Mouse (Mus musculus): Measurements from ENCODE around the gene 9130230L23Rik.

9130230L23Rik gene

GRCm38 (mm10) chr5:65954130-65955080 is 49.7 kb downstream of the 9130230L23Rik start:
- DNase-seq (ENCODE audit: low spot score in 2 of 2) = no peak

- DNase-seq (ENCODE audit: low spot score in 2 of 2) = no peak
These were observed 52.6 kb downstream of the 9130230L23Rik start for GRCm38 (mm10) chr5:65951513-65951909.

GRCm38 (mm10) chr5:65950679-65951512 is 53.2 kb downstream of the 9130230L23Rik start:
- no peak for DNase-seq (ENCODE audit: low spot score in 2 of 2)

- DNase-seq (ENCODE audit: low spot score in 2 of 2) = peak; percentile 24 to 50
These were observed 53.8 kb downstream of the 9130230L23Rik start for GRCm38 (mm10) chr5:65950236-65950635.

- DNase-seq (ENCODE audit: low spot score in 2 of 2) = no peak
These were observed 54.3 kb downstream of the 9130230L23Rik start for GRCm38 (mm10) chr5:65949822-65950221.

- DNase-seq (ENCODE audit: low spot score in 2 of 2) = no peak
These were observed 62.9 kb downstream of the 9130230L23Rik start for GRCm38 (mm10) chr5:65941145-65941544.

- peak; percentile 56 to 59 for DNase-seq (ENCODE audit: low spot score in 2 of 2)
These were observed 65.9 kb downstream of the 9130230L23Rik start for GRCm38 (mm10) chr5:65937998-65938715.

- no peak for DNase-seq (ENCODE audit: low spot score in 2 of 2)
These were observed 66.9 kb downstream of the 9130230L23Rik start for GRCm38 (mm10) chr5:65937011-65937726.

- no peak for DNase-seq (ENCODE audit: low spot score in 2 of 2)
These were observed 69.3 kb downstream of the 9130230L23Rik start, which contains the start of gene Chrna9 for GRCm38 (mm10) chr5:65934783-65935182. Gene Chrna9, plus strand, starts transcription at chr5:65934921.

GRCm38 (mm10) chr5:65933764-65934163 is 70.3 kb downstream of the 9130230L23Rik start:
- no peak for DNase-seq (ENCODE audit: low spot score in 2 of 2)

GRCm38 (mm10) chr5:65933258-65933657 is 70.8 kb downstream of the 9130230L23Rik start:
- DNase-seq (ENCODE audit: low spot score in 2 of 2) = no peak

GRCm38 (mm10) chr5:65930171-65930570 is 73.9 kb downstream of the 9130230L23Rik start:
- DNase-seq (ENCODE audit: low spot score in 2 of 2) = no peak

Measured in right cerebral cortex, postnatal 36 days (tissue).